Mouse (Mus musculus) forebrain, embryonic 14.5 days (tissue): Measurements from ENCODE around the gene Trappc6a. TPM values are rescaled to one million over a fixed set of nuclear protein-coding genes. Genes with fewer than 3 reads are reported as not detected.

Source experiments
- ATAC-seq: fragments of 200-750 bp; cut with Nextera tagmentation; 2 replicates; pipeline ENCODE4 v1.8.0; 2017; ENCODE audit warnings: mild to moderate bottlenecking, moderate library complexity
- DNase-seq: peaks from one replicate; pipeline ENCODE4 v3.0.0-alpha.2; 2015; ENCODE audit warnings: low spot score
- H3K27ac ChIP-seq: fragments of 300-500 bp; sonication (generic); 2 replicates; pipeline ENCODE4 v1.5.1; 2014; ENCODE audit warnings: low read depth, mild to moderate bottlenecking, control low read depth, low read length, moderate library complexity
- H3K27me3 ChIP-seq: fragments of 300-500 bp; sonication (generic); replicated peaks from 2 replicates; pipeline ENCODE4 v1.6.1; 2014; ENCODE audit warnings: low read length, control low read depth, mixed read lengths; ENCODE audit not compliant: control insufficient read depth, insufficient read depth
- H3K36me3 ChIP-seq: fragments of 300-500 bp; sonication (generic); 2 replicates; pipeline ENCODE4 v1.6.1; 2014; ENCODE audit warnings: low read length, control low read depth; ENCODE audit not compliant: control insufficient read depth, insufficient read depth
- H3K4me1 ChIP-seq: fragments of 300-500 bp; sonication (generic); 2 replicates; pipeline ENCODE4 v1.6.1; 2014; ENCODE audit warnings: antibody characterized with exemption, low read length, control low read depth; ENCODE audit not compliant: control insufficient read depth, insufficient read depth
- H3K4me2 ChIP-seq: fragments of 300-500 bp; sonication (generic); 2 replicates; pipeline ENCODE4 v1.6.1; 2014; ENCODE audit warnings: mild to moderate bottlenecking, control low read depth, low read length
- H3K4me3 ChIP-seq: fragments of 300-500 bp; sonication (generic); 2 replicates; pipeline ENCODE4 v1.5.1; 2014; ENCODE audit warnings: low read depth, low read length, control low read depth
- H3K9ac ChIP-seq: fragments of 300-500 bp; sonication (generic); 2 replicates; pipeline ENCODE4 v1.6.1; 2014; ENCODE audit warnings: mild to moderate bottlenecking, low read length, control low read depth, moderate library complexity
- H3K9me3 ChIP-seq: fragments of 300-500 bp; sonication (generic); replicated peaks from 2 replicates; pipeline ENCODE4 v1.6.1; 2016; ENCODE audit warnings: low read length, control low read depth, mixed read lengths; ENCODE audit not compliant: control insufficient read depth
- WGBS: fragments of 180-500 bp; shearing (Covaris S2); extraction: QIAGEN DNeasy Blood & Tissue Kit; methylation state at CpG from one replicate; pipeline ENCODE4 v1.1.7; 2014; 5-methylcytosine and 5-hydroxymethylcytosine counted together
- polyA plus RNA-seq: library from polyadenylated mRNA; unstranded; fragments of >200 nt; fragmentation: Nextera tagmentation; extraction: Ambion mirVana; gene quantifications from 2 replicates; pipeline ENCODE4 v1.2.1, GENCODE M21; 2014

Gene Trappc6a
- polyA plus RNA-seq, 1 experiment from 2014 or later = 42.5 TPM

DNA sequence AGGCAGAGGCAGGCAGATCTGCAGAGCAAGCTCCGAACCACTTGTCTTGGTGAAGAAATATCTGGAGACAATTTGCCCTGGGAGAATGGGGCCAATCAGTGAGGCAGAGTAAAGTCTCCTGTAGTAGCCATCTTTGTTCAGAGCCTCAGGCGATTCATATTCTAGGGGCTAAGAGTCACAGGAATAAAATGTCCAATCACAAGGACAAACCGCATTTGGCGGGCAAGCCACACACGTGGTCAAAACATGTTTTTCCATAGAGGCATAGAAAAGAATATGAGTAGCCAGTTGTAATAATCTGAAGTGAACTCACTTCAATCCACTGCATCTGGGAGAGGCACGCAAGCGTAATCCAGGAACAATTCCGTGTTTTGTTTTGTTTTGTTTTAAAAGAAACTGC, 24.9 kb upstream of the Trappc6a start:
- Histone ChIP-seq H3K9ac (no peak overlapping the region), H3K9me3 (no peaks in the 10 kb centered on the region)
- 83% methylated on average over 8 of the region's 8 CpGs for WGBS

DNA sequence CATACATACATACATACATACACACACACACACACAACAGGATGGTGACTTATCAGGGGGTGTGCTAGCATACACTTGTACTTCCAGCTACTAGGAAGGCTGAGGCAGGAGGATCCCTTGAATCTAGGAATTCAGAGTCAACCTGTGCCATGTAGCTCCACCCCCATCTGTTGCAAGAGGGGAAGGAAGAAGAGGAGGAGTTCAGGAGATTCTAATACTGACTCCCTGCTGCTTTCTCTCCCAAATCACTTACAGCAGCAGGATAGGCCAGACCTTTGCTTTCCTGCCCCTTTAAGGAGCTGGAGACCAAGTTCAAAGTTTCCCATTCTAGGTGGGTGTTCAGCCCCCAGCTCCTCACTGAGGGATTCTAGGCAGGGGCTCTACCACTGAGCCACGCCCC, 22.7 kb upstream of the Trappc6a start:
- Histone ChIP-seq H3K27ac (no peak overlapping the region), H3K36me3 (no peaks in the 10 kb centered on the region), H3K9me3 (no peaks in the 10 kb centered on the region), H3K9ac (no peak overlapping the region), H3K27me3 (peaks cover 32% of the 10 kb centered on the region), H3K4me1 (no peaks in the 10 kb centered on the region), H3K4me2 (no peak overlapping the region), H3K4me3 (no peak overlapping the region)
- WGBS = 91% methylated on average over 1 of the region's 1 CpGs
- ATAC-seq = no peak
- DNase-seq = no peak

More for the DNA sequence above, 24.9 kb upstream of the Trappc6a start:
- H3K27me3 ChIP-seq = peaks cover 10% of the 10 kb centered on the region
- no peaks in the 10 kb centered on the region for H3K4me1 ChIP-seq
- no peak overlapping the region for H3K27ac ChIP-seq
- H3K4me3 ChIP-seq = no peak overlapping the region
- DNase-seq (no peak), ATAC-seq (no peak)
- no peaks in the 10 kb centered on the region for H3K36me3 ChIP-seq
- H3K4me2 ChIP-seq = no peak overlapping the region

DNA sequence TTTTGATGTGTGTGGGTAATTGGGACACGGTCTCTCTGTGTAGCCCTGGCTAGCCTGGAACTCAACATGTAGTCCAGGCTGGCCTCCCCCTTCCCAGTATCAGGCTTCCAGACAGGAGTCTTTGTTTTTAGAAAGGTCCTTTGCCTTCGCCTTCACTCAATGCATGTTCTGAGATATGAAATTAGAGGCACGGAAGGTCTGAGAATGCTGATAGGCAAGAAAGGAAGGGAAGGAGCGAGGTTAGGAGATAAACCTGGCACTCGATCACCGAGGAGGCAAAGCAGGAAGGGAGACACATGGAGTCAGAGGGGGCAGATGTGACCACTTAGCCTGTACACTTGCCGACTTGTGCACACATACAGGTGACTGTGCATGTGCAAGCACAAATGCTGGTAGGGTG, 21.6 kb upstream of the Trappc6a start:
- H3K9me3 ChIP-seq = no peaks in the 10 kb centered on the region
- H3K4me2 ChIP-seq = no peak overlapping the region
- H3K36me3 ChIP-seq = no peaks in the 10 kb centered on the region
- 94% methylated on average over 7 of the region's 7 CpGs for WGBS
- H3K27me3 ChIP-seq = peaks cover 42% of the 10 kb centered on the region
- H3K9ac ChIP-seq = no peak overlapping the region
- H3K27ac ChIP-seq = no peak overlapping the region
- DNase-seq (no peak), ATAC-seq (no peak)
- no peaks in the 10 kb centered on the region for H3K4me1 ChIP-seq
- H3K4me3 ChIP-seq = no peak overlapping the region

DNA sequence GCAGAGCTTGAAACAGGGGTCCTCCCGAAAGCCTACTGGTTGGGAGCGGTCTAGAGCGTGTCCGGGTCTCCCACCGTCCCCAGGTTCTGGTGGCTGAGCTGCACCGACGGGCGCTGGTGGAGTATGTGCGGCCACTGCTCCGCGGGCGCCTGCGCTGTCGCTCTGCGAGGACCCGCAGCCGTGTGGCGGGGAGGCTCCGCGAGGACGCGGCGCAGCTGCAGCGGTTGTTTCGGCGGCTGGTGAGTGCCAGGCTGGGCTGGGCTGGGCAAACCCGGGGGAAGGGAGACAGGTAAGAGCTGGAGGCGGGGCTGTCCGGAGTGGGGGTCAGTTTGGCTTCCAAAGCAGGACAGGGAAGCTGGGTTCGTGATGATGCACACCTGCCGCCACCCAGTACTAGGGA, 18.7 kb upstream of the Trappc6a start:
- Histone ChIP-seq H3K27ac (no peak overlapping the region), H3K4me1 (no peaks in the 10 kb centered on the region), H3K4me3 (peak overlapping the region; percentile 17), H3K9ac (peak overlapping the region; percentile 25; the same call in 1 of the 2 replicates), H3K36me3 (no peaks in the 10 kb centered on the region), H3K9me3 (no peaks in the 10 kb centered on the region), H3K4me2 (peak overlapping the region; percentile 40), H3K27me3 (peaks cover 47% of the 10 kb centered on the region)
- ATAC-seq (no peak), DNase-seq (peak; percentile 32)
- 3% methylated on average over 31 of the region's 31 CpGs for WGBS

DNA sequence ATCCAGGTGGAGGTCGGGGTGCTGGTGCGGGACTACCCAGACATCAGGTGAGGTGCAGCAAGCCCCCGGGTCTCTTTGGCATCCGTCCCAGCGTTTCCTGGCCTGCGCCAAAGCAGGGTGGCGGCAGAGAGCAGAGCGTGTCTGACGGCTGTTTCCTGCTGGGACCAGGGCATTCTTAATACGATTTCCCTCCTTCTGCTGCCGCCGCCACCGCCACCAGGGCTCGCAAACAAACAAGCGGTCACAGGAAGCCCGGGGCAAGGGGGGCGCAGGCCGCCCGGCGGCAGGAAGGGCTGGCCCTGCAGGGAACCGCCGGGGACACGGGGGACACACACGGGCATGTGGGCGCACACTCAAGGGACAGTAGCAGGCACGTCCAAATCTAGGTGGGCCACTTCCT, 16.5 kb upstream of the Trappc6a start:
- no peak for ATAC-seq
- peak overlapping the region; percentile 29; the same call in 1 of the 2 replicates for H3K9ac ChIP-seq
- no peak overlapping the region for H3K27ac ChIP-seq
- H3K4me1 ChIP-seq = no peaks in the 10 kb centered on the region
- WGBS = 2% methylated on average over 26 of the region's 26 CpGs
- H3K4me3 ChIP-seq = no peak overlapping the region
- H3K9me3 ChIP-seq = no peaks in the 10 kb centered on the region
- H3K36me3 ChIP-seq = no peaks in the 10 kb centered on the region
- peak overlapping the region; percentile 34 for H3K4me2 ChIP-seq
- DNase-seq = peak; percentile 29
- peaks cover 47% of the 10 kb centered on the region for H3K27me3 ChIP-seq

DNA sequence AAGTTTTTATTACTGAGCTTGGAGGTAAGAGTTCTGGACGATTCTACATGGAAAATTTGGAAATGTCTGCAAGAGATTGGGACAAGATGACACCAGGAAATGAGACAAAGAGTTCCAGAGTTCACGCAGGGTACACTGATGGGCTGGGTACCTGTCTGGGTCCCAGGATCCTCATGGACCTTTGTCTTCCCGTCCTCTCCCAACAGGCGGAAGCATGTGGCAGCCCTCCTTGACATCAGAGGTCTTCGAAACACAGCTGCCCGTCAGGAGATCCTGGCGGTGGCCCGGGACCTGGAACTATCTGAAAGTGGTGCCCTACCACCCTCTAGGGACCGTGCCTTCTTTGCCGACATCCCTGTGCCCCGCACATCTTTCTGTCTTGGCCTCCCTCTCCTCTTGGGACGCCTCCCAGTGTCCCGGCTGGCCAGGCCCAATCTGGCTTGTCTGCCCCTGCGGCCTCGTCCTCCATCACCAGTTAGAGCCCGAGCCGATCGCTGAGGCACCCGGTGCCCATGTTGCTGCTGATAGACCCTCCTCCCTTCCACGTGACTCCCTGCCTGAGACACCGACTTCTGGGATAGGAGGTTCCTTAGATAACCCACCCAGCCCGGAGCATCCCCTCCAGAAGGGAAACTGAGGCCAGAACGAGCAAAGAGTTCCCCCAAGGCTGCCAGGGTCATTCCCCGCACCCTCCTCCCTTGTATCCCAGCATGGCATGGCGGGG, 13.3 kb upstream of the Trappc6a start:
- Histone ChIP-seq H3K4me1 (no peaks in the 10 kb centered on the region), H3K4me3 (no peak overlapping the region), H3K9ac (no peak overlapping the region), H3K27ac (no peak overlapping the region), H3K36me3 (no peaks in the 10 kb centered on the region), H3K27me3 (peaks cover 24% of the 10 kb centered on the region), H3K9me3 (no peaks in the 10 kb centered on the region), H3K4me2 (no peak overlapping the region)
- 85% methylated on average over 25 of the region's 25 CpGs for WGBS
- ATAC-seq (no peak), DNase-seq (no peak)

DNA sequence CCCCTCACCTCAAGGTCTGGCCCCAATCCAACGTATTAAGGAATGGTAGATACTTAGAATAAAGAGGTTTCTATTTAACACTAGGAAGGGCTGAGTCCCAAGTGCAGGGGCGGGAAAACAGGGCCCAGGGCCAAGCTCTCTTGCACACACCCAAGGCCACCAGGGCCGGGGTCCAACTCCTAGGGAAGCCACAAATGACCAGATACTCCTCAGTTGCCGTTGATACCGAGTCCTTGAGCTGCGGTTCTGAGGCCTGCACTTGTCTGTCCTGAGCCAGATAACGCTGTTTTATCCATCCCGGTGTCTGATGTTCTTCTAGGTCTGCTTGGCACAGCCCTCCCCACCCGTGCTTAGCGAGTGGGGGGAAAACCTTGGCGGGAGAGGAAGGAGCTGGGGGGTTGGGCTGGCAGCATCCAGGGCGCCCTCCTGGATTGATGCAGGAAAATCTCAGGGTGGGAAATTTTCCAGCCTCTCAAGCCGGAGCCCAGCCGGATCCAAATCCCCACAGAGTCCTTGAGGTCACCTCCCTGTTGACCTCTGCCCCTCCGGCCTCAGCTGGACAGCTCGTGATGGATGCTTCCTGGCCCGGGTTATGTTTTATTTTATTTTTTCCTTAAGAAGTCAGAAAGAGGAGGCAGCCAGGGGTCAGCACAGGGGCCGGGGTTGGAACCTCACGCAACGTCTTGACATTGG, 12.5 kb upstream of the Trappc6a start:
- WGBS = 76% methylated on average over 20 of the region's 20 CpGs
- H3K4me3 ChIP-seq = no peak overlapping the region
- DNase-seq (no peak), ATAC-seq (no peak)
- no peak overlapping the region for H3K9ac ChIP-seq
- no peaks in the 10 kb centered on the region for H3K36me3 ChIP-seq
- no peak overlapping the region for H3K4me2 ChIP-seq
- H3K27ac ChIP-seq = no peak overlapping the region
- H3K4me1 ChIP-seq = no peaks in the 10 kb centered on the region
- H3K9me3 ChIP-seq = no peaks in the 10 kb centered on the region
- peaks cover 17% of the 10 kb centered on the region for H3K27me3 ChIP-seq

DNA sequence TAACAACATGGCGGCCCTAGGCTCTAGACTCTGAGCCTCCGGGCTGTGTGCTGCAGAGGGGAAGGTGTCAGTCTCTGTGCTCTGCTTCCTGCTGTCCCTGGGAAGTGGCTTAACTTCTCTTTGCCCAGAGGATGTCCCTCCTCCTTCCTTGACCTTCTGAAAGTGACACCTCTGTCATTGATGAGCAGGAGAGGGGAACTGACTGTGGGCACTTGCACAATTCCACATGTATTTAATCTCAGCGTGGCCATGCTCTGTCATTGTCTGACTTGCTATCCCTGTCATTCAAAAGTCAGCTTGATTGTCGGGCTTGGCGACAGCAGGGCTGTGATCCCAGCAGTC, 12.0 kb upstream of the Trappc6a start:
- Histone ChIP-seq H3K27me3 (peaks cover 12% of the 10 kb centered on the region), H3K4me1 (no peaks in the 10 kb centered on the region), H3K4me3 (no peak overlapping the region), H3K27ac (no peak overlapping the region), H3K36me3 (no peaks in the 10 kb centered on the region), H3K9me3 (no peaks in the 10 kb centered on the region), H3K4me2 (no peak overlapping the region), H3K9ac (no peak overlapping the region)
- ATAC-seq (no peak), DNase-seq (no peak)
- WGBS = 79% methylated on average over 5 of the region's 5 CpGs

DNA sequence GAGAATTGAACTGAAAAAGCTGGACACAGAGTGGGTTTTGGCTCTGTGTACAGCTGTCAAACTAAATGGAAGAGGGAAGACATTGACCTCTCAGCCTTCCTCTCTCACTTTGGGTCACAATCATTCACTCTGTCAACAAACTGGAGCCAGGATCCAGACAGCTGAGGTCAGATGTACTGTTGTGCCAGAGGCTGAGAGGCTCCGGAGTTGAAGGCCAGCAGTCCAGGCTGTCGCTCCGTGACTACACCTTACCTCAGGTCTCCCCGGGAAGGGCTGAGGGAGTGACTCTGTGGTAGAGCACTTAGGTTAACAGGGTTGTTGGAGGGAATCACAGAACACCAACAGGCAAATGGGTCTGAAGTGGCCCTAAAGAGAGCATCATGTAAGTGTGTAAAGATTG, 9.9 kb upstream of the Trappc6a start:
- H3K4me1 ChIP-seq = no peaks in the 10 kb centered on the region
- H3K4me2 ChIP-seq = no peak overlapping the region
- H3K36me3 ChIP-seq = no peaks in the 10 kb centered on the region
- H3K9ac ChIP-seq = no peak overlapping the region
- DNase-seq = no peak
- no peak for ATAC-seq
- 88% methylated on average over 4 of the region's 4 CpGs for WGBS
- no peaks in the 10 kb centered on the region for H3K9me3 ChIP-seq
- H3K27ac ChIP-seq = no peak overlapping the region
- H3K4me3 ChIP-seq = no peak overlapping the region
- H3K27me3 ChIP-seq = no peaks in the 10 kb centered on the region
